Mouse (Mus musculus) hindbrain, postnatal 0 days (tissue): ENCODE results near the gene 2810459M11Rik. TPM values are rescaled to one million over a fixed set of nuclear protein-coding genes. Genes with fewer than 3 reads are reported as not detected.

ENCODE experiments used
- ATAC-seq: fragments of 200-750 bp; cut with Nextera tagmentation; 2 replicates; pipeline ENCODE4 v1.8.0; 2017; ENCODE audit warnings: mild to moderate bottlenecking, moderate TSS enrichment, moderate library complexity
- DNase-seq: peaks from one replicate; pipeline ENCODE4 v3.0.0-alpha.2; 2015; ENCODE audit warnings: low spot score
- H3K27ac ChIP-seq: fragments of 300-500 bp; sonication (generic); 2 replicates; pipeline ENCODE4 v1.5.1; 2014; ENCODE audit warnings: mild to moderate bottlenecking
- H3K27me3 ChIP-seq: fragments of 300-500 bp; sonication (generic); 2 replicates; pipeline ENCODE4 v1.6.1; 2014; ENCODE audit warnings: low read length, mixed read lengths; ENCODE audit not compliant: insufficient read depth
- H3K36me3 ChIP-seq: fragments of 300-500 bp; sonication (generic); 2 replicates; pipeline ENCODE4 v1.6.1; 2014; ENCODE audit warnings: low read length, mixed read lengths; ENCODE audit not compliant: insufficient read depth
- H3K4me1 ChIP-seq: fragments of 300-500 bp; sonication (generic); 2 replicates; pipeline ENCODE4 v1.6.1; 2014; ENCODE audit warnings: antibody characterized with exemption, low read length, mixed read lengths; ENCODE audit not compliant: insufficient read depth
- H3K4me2 ChIP-seq: fragments of 300-500 bp; sonication (generic); 2 replicates; pipeline ENCODE4 v1.6.1; 2014; ENCODE audit warnings: low read depth, mild to moderate bottlenecking, low read length, moderate library complexity, mixed read lengths
- H3K4me3 ChIP-seq: fragments of 300-500 bp; sonication (generic); 2 replicates; pipeline ENCODE4 v1.5.1; 2014; ENCODE audit warnings: low read length
- H3K9ac ChIP-seq: fragments of 300-500 bp; sonication (generic); replicated peaks from 2 replicates; pipeline ENCODE4 v1.6.1; 2014; ENCODE audit warnings: mild to moderate bottlenecking, low read length, moderate library complexity, mixed read lengths
- H3K9me3 ChIP-seq: fragments of 300-500 bp; sonication (generic); 2 replicates; pipeline ENCODE4 v1.6.1; 2016; ENCODE audit warnings: low read length, mixed read lengths
- CTCF ChIP-seq: IDR thresholded peaks from 2 replicates; pipeline ENCODE4 v1.5.1; 2016; ENCODE audit warnings: antibody characterized with exemption, control low read depth, low read depth
- WGBS: fragments of 180-500 bp; shearing (Covaris S2); extraction: QIAGEN DNeasy Blood & Tissue Kit; methylation state at CpG from one replicate; pipeline ENCODE4 v1.1.7; 2014; 5-methylcytosine and 5-hydroxymethylcytosine counted together
- polyA plus RNA-seq: library from polyadenylated mRNA; unstranded; fragments of >200 nt; fragmentation: Nextera tagmentation; extraction: Ambion mirVana; gene quantifications from 2 replicates; pipeline ENCODE4 v1.2.1, GENCODE M21; 2015
- total RNA-seq: library from RNA; depleted of rRNA; stranded (reverse); fragments of >200 nt; gene quantifications from 2 replicates; pipeline ENCODE4 v1.2.3, GENCODE M21; 2014

The 2810459M11Rik gene
- total and polyA plus RNA-seq, 2 experiments from 2014 or later: 12.9 to 46.4 TPM

GRCm38 (mm10) chr1:86038191-86038951, 7.3 kb upstream of the 2810459M11Rik start:
- Histone ChIP-seq H3K9ac (no peak overlapping the region), H3K27me3 (no peaks in the 10 kb centered on the region), H3K4me2 (no peak overlapping the region), H3K4me1 (no peaks in the 10 kb centered on the region), H3K27ac (no peak overlapping the region), H3K4me3 (no peak overlapping the region), H3K9me3 (0 out of 2 replicates have a peak, but pooled peaks cover 6% of the 10 kb centered on the region), H3K36me3 (no peaks in the 10 kb centered on the region)
- ATAC-seq: peak; percentile 73
- TF ChIP-seq CTCF: no peak
- peak; percentile 15 for DNase-seq
- 69% methylated on average over 3 of the region's 3 CpGs for WGBS

DNA sequence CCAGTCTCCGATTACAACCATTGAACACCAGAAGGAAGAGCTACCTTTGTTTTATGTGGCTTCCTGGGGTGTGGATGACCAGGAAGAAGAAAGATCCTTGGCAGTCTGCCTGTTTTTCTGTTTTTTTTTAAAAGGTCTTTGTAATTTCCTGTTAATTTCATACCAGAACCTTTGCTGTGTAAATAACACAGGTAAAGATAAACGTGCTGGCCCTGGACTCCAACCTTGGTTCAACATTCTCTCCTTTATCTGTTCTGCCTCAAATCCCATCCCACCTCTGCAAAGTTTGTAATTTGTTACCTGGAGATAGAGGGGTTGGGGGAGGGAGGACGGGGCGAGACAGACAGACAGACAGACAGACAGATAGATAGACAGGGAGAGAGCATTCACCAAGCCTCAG, 5.5 kb upstream of the 2810459M11Rik start:
- no peak overlapping the region for H3K4me2 ChIP-seq
- WGBS: 61% methylated on average over 4 of the region's 4 CpGs
- no peak for TF ChIP-seq CTCF
- no peak overlapping the region for H3K9ac ChIP-seq
- 0 out of 2 replicates have a peak, but pooled peaks cover 6% of the 10 kb centered on the region for H3K9me3 ChIP-seq
- H3K36me3 ChIP-seq: no peaks in the 10 kb centered on the region
- no peak for DNase-seq
- ATAC-seq: no peak
- H3K27ac ChIP-seq: no peak overlapping the region
- H3K4me1 ChIP-seq: no peaks in the 10 kb centered on the region
- peaks cover 3% of the 10 kb centered on the region; the same call in 1 of the 2 replicates for H3K27me3 ChIP-seq
- H3K4me3 ChIP-seq: no peak overlapping the region

- Histone ChIP-seq H3K9me3 (0 out of 2 replicates have a peak, but pooled peaks cover 6% of the 10 kb centered on the region), H3K36me3 (no peaks in the 10 kb centered on the region), H3K4me1 (no peaks in the 10 kb centered on the region; the same call in 1 of the 2 replicates), H3K4me3 (no peak overlapping the region), H3K27me3 (peaks cover 3% of the 10 kb centered on the region; the same call in 1 of the 2 replicates), H3K4me2 (no peak overlapping the region), H3K27ac (no peak overlapping the region), H3K9ac (no peak overlapping the region)
- ATAC-seq: no peak
- 97% methylated on average over 3 of the region's 3 CpGs for WGBS
- no peak for TF ChIP-seq CTCF
- no peak for DNase-seq
Measured at GRCm38 (mm10) chr1:86040817-86041216, 4.8 kb upstream of the 2810459M11Rik start.

DNA sequence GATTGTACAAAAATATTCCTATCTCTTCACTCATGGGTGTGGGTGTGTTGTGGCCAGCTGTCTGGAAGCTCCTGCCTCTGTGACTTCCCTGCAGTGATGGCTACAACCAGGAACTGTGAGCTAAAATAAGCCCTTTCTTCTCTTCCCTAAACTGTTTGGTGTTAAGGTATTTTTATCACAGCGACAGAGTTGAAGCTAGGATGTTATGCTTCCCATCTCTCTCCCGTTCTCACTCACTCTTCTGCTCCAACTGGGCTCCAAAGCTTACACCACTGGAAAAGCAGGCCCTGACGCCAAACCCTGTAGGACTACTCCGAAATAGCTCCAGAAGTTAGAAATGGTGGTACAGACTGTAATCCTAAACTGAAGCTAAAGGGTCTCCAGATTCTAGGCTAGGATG, 607 bp upstream of the 2810459M11Rik start:
- ATAC-seq (no peak), DNase-seq (no peak)
- H3K9ac ChIP-seq: no peak overlapping the region
- H3K27ac ChIP-seq: no peak overlapping the region
- no peaks in the 10 kb centered on the region; the same call in 1 of the 2 replicates for H3K4me1 ChIP-seq
- 0 out of 2 replicates have a peak, but pooled peaks cover 6% of the 10 kb centered on the region for H3K9me3 ChIP-seq
- no peak overlapping the region for H3K4me3 ChIP-seq
- 62% methylated on average over 4 of the region's 4 CpGs for WGBS
- peaks cover 3% of the 10 kb centered on the region for H3K27me3 ChIP-seq
- H3K36me3 ChIP-seq: no peaks in the 10 kb centered on the region
- no peak overlapping the region for H3K4me2 ChIP-seq
- TF ChIP-seq CTCF: no peak

DNA sequence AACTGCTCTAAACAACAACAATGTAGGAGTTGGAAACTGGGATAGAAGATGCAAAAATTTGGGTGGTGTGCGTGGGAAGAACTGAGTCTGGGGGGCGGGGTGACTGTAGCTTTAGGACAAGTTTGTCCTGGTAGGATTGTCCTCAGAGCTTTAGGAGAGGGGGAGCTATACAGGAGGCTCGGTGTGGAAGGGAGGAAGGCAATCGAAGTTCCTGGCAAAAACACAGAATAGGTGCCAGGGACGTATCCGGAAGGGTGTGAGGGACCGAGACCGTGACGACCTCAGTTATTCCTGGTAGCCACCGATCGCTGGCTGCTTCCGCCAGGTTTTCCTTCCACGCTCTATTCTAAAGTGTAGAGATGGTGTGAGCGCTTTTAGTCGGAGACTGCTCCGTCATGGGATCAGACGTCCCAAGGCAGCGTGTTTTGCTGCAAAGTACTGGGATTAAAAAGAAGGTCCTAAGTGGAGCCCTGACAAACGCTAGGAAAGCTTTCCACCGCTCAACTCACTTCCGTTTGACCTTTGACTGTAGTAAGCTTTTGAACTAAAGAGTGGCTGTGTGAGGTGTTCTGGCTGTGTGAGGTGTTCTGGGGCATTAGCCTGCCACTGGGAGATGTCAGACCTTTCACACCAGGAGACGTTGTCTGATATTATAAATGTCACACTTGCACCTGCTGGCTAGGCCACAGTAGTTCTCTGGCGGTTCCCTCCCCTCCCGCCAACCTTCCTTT, 1.3 kb downstream of the 2810459M11Rik start:
- Histone ChIP-seq H3K9ac (peak overlapping the region; percentile 71; the same call in 1 of the 2 replicates), H3K27me3 (peaks cover 3% of the 10 kb centered on the region), H3K4me3 (peak overlapping the region; percentile 65), H3K4me2 (peak overlapping the region; percentile 95), H3K4me1 (no peaks in the 10 kb centered on the region; the same call in 1 of the 2 replicates), H3K9me3 (no peaks in the 10 kb centered on the region), H3K27ac (peak overlapping the region; percentile 80; the same call in 1 of the 2 replicates), H3K36me3 (no peaks in the 10 kb centered on the region)
- ATAC-seq: peak; percentile 9; the same call in 1 of the 2 replicates
- no peak for DNase-seq
- 10% methylated on average over 24 of the region's 24 CpGs for WGBS
- TF ChIP-seq CTCF: no peak

- H3K4me3 ChIP-seq: no peak overlapping the region
- H3K27ac ChIP-seq: no peak overlapping the region
- DNase-seq (no peak), ATAC-seq (no peak)
- no peaks in the 10 kb centered on the region for H3K36me3 ChIP-seq
- 84% methylated on average over 4 of the region's 4 CpGs for WGBS
- H3K9me3 ChIP-seq: no peaks in the 10 kb centered on the region
- no peak for TF ChIP-seq CTCF
- H3K4me2 ChIP-seq: no peak overlapping the region
- H3K9ac ChIP-seq: no peak overlapping the region
- peaks cover 4% of the 10 kb centered on the region; the same call in 1 of the 2 replicates for H3K4me1 ChIP-seq
- H3K27me3 ChIP-seq: peaks cover 3% of the 10 kb centered on the region
Measured at GRCm38 (mm10) chr1:86048231-86048630, 2.6 kb downstream of the 2810459M11Rik start.
